Mouse (Mus musculus) hindlimb bud, embryonic 11.5 days (tissue): ENCODE results near the gene Bcar1.

Source experiments
- DNase-seq: peaks from one replicate; pipeline ENCODE4 v3.0.0-alpha.2; 2012; ENCODE audit warnings: low read depth, low spot score; ENCODE audit errors: extremely low spot score

Bcar1 gene

DNA sequence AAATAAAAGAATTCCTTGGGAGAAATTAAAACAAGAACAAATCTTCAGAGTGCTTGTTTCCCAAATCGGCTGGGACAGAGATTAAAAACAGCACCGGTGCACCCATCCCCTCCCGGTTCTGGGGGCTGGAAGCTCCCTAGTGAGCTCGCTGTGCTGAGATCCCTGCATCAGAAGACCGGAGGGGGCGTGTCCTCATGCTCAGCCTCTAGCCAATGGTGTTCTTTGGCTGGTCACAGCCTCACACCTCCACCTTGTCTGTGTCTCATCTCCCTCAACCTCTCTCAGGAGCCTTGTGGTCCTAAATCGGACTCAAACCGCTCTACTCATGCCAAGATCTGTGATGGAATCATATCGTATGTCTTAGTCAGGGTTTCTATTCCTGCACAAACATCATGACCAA, 61.1 kb downstream of the Bcar1 start:
- no peak for DNase-seq

DNA sequence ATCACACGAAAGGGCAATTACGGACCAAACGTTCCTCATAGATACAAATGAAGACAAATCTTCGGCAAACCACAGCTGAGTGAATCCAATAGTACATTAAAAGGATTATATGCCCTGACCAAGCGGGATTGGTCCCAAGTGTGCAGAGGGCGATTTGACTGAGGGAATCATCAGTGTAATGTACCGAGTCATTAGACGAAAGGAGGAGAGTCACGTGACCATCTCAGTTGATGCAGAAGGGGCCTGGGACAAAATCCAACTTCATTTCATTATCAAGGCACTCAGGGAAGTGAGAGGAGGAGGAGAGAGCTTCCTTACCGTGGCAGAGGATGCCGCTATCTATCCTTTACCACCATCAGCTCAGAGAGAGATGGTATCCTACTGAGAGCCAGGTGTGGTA, 62.5 kb downstream of the Bcar1 start:
- no peak for DNase-seq

DNA sequence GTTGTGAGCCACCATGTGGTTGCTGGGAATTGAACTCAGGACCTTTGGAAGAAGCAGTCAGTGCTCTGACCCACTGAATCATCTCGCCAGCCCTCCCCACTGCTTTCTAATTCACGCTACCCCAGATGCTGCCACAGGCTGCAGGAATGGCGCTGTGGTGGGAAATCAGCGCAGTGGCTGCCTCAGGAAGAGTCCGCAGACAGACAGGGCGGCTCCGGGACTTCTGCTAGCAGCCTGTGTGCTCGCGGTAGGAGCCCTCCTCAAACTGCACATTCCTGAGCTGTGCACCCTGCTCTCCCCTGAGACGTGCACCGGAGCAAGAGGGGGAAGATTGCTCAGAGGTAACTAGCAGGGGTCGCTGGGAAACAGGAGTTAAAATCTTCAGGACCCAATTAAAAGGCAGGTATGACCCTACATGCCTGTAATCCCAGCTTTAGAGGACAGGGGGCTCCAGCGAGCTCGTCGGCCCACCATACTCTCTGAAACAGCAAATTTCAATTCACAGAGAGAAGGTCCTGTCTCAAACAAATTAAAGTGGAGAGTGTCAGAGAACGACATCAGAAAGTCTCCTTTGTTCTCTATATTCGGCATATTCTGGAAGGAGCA, 63.1 kb downstream of the Bcar1 start:
- DNase-seq = no peak

DNA sequence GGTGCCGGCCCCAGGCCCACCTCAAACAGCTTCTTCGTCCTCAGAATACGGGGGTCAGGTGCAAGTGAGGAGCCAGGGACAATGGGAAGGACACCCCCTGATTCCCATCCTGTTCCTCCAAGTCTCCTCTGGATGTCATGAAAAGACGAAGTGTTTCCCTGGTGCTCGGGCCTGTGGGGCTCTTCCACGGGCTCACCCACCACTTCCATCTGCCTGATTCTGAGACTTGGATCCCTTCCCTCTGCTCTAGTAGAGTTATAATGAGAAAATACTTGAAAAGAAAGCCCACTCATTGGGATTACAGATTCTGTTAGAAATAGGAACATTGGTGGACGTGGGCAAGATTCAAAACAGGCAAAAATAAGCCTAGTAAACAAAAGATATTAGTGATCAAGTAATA, 64.8 kb downstream of the Bcar1 start:
- no peak for DNase-seq

DNA sequence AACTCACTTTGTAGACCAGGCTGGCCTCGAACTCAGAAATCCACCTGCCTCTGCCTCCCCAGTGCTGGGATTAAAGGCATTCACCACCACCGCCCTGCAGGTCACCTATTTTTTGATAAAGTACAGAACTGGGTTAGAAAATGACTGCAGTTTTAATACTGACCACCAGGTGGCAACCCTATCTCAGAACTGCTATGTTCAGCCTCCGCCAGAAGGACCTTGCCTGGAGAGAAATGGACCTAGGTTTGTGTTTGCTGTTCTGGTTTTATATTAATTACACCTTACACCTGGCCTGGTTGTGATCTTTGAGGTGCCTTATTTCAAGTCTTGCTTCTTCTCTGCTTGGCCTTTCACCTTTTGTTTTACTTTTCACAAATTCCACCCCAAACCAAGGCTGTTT, 65.5 kb downstream of the Bcar1 start:
- DNase-seq = peak; percentile 52

DNA sequence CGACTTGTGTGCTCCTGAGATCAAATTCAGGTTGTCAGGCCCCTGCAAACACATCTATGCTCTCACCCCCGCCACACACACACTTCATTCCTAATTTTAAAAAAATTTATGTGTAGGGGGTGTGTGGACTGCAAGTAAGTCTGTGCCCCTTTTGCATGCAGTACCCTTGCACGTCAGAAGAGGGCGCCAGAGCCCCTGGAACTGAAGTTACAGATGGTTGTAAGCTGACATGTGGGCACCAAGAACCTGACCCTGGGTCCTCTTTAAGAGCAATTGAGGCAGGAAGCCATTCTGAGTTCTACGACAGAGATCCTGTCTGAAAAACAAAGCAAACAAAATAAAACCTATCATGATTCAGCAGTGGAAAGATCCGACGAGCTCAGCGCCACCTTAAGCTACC, 67.4 kb downstream of the Bcar1 start:
- DNase-seq = no peak

DNA sequence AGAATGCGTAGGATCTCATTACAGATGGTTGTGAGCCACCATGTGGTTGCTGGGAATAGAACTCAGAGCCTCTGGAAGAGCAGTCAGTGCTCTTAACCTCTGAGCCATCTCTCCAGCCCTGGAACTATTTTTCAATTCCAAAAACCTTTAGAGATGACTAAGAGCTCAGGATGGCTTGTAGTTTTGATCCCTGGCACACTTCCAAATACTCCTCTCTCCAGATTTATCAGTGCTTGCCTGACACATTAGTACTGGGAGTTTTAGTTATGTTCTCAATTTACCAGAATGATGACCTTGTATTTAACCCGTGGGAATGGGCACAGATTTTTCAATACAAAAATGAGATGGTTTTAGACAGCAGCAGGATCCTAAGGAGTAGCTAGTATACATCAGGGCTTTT, 76.9 kb downstream of the Bcar1 start:
- DNase-seq = no peak

DNA sequence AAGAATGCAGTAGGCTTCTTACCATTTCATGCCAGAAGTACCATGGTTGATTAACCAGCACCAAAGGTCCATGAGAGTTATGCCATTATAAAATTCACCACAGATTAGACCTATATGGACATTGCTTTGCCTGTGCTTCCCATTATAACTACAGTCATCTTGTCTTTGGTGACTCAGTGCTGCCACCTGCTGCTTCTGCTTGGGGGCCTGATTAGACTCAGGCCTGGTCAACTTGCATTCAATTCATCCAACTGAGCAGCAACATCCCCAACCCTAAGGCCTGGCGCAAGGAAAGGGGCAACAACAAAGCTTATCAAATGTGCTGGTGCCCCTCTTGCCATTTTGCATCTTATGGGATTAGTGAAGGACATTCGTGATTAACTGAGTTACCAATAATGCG, 81.1 kb downstream of the Bcar1 start:
- no peak for DNase-seq
